Mouse (Mus musculus): Measurements from ENCODE around the gene Them7.
A peak's percentile ranks its signal among the peaks of the same experiment; 100 is the strongest.

Them7 gene

DNA sequence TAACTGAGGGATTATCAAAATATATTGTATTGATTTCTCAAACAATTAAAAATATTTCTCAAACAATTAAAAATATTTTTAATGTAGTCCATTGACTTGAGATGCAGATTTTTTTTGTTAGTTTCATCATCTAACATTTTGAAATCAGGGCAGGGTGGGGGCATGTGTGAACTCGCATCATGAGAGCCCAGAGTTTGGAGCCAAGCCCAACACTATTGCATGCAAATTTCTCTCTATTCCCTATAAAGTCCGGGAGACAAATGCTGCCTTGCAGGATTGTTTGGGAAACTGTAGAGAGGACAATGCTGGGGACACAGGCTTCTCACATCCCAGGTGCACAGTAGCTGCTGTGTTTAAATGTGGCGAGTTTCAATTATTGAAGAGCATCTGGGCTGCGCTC is 151.6 kb downstream of the Them7 start:
- DNase-seq (ENCODE audit: low spot score in 2 of 2) = no peak

DNA sequence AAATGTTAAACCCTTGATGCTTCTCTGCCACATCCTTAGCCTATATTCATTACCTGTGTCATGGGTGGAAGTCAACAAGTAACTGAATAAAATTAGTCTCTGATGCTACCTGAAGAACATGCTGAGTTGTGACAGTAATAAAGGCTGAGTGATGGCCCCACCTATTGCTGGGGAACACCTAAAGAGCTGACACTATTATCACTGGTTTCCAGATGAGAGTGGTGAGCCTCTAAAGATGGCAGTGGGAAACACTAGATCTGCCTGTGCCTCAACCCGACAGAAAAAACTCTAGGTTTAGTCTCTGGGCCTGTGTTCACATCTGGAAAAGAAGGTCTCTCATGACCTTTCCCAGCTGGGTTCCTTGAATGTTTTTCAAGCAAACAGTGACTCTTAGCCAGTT is 155.6 kb downstream of the Them7 start:
- no peak for DNase-seq (ENCODE audit: low spot score in 2 of 2)

DNA sequence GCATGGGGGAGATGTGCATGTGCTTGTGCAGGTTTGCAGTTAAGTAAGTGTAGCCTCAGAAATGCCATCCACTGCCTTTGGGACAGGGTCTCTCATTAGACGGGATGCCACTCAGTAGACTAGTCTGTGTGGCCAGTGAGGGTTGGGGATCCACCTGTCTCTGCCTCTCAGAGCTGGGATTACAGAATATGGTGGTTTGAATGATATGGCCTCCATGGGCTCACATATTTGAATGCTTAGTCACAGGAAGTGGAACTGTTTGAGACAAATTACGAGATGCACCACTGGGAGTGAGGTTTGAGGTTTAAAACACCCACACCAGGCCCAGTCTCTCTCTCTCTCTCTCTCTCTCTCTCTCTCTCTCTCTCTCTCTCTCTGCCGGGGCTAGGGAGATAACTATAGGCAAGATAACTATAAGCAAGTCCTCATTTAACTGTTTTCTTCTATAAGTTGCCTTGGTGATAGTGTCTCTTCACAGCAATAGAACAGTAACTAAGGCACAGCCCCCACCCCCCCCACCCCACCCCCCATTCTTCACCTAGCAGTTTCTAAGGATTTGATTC is 156.7 kb downstream of the Them7 start:
- no peak for DNase-seq (ENCODE audit: low spot score in 2 of 2)

DNA sequence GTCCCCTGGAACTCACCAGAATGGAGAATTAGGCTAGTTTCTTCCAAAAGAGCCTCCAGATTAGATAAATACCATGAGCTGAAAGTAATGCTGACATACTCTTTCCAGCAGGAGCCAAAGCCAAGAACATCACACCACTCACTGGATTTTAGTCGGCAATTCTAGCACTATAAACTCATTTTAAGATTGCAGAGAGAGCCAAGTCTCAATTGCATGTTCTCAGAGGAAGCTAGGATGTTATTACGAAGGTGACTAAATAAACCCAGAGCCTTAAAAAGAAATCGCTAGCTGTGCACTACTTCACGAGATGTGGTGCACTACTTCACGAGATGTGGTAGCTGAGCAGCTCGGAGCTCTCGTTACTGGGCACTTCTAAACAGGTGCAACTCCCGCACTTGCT is 158.9 kb downstream of the Them7 start:
- DNase-seq (ENCODE audit: low spot score in 2 of 2) = no peak

DNA sequence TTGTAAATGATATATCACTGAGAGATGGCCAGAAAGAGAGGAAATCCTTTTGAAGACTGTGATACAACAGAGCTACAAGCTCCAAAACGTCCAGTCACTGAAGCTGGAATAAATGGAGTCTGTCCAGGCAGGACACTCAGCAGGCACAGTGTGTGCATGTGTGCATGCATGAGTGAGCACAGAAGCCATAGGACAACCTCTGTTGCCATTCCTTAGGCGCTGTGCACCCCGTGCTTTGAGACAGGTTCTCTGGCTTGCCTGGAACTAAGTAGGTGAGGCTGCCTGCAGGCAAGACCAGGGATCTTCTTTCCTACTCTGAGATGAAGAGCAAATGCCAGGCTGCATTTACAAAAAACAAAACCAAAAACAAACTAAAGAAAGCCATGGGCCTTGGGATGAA is 160.9 kb downstream of the Them7 start:
- DNase-seq (ENCODE audit: low spot score in 2 of 2) = no peak

DNA sequence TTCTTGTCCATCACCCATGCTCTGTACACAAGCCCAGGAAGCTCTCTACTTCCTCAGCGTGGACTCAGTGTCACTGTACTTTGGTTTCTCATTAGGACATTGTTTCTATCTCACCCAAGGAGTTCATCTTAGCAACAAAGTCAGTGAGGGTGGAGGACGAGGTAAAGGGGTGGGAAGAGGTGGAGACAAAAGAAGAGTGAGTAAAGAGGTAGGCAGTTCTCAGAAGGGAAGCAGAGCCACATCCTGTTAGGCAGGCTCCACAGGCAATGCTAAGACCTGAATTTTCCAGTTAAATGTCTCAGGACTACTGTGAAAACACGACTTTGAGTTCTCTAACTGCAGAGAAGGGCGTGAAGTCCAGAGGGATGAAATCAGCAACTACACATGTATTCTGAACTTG is 162.3 kb downstream of the Them7 start:
- DNase-seq (ENCODE audit: low spot score in 2 of 2) = no peak

DNA sequence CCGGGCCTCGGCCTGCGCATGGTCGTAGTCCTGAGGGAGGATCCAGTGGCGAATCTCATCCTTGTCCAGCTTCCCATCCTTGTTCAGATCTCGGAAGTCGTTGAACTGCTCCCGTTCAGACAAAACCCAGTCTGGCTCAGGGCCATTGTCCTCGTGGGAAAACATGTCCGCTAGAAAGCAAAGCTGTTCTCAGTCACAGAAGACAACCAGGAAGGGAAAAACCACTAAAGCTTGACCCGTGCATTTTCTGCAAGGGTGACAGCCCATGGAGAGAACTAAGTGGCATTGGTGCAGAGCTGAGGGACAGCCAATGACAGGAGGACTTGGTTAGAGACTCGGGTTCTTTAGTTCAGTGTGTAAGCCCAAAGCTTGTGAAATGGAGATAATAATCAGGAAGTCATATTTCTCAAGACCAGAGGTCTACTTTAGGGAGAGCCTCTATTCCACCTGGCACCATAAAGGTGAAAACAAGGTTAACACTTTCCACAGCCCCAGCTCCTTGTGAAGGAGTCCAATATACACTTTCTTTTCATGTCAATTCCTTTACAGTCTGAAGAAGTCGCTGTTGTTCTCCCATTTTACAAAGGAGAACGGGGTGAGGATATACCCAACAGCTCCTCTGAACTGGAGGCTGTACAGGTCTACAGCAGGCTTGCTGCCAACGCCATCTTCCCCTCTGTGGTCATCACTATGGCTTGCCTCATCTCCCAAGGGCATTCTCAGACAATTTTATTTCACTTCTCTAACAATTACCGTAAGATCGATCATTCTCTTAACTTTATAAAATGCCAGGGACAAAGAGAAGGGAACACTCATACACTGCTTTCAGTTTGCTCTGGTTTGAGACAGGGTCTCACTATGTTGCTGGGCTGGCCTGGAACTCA is 165.1 kb downstream of the Them7 start:
- no peak for DNase-seq (ENCODE audit: low spot score in 2 of 2)

DNA sequence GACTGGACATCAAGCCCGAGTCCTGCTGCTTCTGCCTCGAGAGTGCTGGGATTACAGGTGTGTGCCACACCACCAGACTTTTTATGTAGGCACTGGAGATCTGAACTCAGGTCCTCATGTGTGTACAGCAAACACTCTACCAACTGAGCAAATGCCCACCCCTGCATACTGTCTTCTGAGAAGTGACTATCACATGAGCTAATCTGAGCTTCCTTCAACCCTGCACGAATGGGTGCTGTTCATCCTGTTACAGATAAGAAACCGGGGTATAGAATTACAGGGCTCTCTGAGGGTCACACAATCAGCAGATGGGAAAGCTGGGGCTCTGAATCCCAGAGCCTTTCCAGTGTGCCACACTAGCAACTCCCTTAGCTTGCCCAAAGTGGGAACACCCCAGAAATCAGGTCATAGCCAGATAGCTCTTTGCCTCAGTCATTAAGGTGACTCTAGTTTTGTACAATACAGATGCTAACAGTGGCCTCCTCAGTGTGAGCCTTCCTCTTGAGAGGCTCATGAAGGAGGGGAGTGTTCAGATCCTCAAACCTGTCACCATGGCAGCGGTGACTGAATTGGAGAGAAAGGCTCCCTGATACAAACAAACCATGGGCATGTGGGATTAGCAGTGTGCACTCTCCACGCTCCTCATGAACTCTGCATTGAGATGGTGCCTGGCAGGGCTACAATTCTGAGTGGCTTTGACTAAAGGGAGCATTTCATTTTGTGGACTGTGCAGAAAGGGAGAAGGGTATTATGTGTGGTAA is 166.7 kb downstream of the Them7 start:
- no peak for DNase-seq (ENCODE audit: low spot score in 2 of 2)

DNA sequence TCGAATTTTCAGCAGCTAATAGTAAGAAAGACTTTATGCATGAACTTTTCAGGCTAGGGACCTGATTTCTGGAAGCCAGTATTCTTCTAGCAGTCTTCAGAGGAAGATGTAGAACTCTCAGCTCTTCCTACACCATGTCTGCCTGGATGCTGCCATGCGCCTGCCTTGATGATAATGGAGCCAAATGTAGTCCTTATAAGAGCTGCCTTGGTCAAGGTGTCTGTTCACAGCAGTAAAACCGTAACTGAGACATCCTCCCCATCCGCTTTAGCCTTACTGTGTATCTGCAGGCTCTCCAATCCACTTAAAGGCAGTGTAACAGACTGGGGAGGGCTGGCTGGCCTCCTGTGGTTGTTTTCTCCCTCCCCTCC is 167.3 kb downstream of the Them7 start:
- no peak for DNase-seq (ENCODE audit: low spot score in 2 of 2)

DNA sequence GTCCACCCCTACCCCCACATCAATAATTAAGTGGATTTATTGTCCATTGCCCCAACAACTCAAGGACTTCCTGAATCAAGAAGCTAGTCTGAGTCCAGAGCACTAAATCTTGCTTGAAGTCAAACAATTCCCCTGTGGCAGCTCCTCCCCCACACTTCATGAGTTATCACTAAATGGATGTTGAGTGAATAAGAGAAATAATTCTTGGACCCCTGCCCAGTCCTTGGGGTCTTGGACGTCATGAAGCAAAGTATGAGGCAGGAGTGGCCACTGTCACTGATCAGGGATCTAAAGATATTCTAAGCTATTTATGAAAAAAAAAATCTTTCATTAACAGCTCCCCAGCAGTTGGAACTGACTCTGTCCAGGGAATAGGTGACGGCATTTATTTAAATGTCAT is 168.4 kb downstream of the Them7 start:
- DNase-seq (ENCODE audit: low spot score in 2 of 2) = no peak

DNA sequence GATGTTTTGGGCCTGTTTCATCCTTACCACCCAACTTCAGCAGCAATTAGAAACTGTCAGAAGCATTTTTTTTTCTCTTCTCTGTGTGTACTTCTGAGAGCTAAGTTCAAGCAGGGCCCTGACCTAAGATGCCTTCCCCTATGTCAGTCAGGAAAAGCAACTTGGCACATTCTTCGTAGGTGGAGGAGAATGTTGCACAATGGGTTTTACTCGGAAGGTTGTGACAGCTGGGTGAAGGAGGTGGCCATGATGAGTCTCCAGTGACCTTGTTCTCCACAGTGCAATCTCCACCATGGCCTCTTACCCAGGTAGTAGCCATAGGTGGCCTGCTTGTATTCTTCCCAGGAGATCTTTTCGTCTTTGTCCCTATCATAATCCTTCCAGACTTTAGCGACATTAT is 170.3 kb downstream of the Them7 start:
- no peak for DNase-seq (ENCODE audit: low spot score in 2 of 2)

DNA sequence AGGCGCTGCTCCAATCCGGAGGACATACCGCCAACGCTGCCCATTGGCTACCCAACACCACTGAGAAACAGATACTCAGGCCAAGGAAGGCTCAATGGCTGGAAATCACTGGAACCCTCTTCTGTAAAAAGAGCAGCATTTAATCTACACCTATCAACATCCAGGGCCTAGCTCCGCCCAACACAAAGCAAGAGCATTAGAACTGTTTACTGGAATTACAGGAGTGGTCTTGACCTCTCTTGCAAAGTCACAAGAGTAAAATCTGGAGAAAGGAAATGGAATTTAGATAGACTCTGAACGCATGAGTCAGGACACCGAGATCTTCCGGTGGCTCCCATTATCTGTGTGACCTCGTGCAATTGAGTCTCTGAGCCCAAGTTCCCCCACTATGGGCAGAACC is 171.9 kb downstream of the Them7 start:
- no peak for DNase-seq (ENCODE audit: low spot score in 2 of 2)

DNA sequence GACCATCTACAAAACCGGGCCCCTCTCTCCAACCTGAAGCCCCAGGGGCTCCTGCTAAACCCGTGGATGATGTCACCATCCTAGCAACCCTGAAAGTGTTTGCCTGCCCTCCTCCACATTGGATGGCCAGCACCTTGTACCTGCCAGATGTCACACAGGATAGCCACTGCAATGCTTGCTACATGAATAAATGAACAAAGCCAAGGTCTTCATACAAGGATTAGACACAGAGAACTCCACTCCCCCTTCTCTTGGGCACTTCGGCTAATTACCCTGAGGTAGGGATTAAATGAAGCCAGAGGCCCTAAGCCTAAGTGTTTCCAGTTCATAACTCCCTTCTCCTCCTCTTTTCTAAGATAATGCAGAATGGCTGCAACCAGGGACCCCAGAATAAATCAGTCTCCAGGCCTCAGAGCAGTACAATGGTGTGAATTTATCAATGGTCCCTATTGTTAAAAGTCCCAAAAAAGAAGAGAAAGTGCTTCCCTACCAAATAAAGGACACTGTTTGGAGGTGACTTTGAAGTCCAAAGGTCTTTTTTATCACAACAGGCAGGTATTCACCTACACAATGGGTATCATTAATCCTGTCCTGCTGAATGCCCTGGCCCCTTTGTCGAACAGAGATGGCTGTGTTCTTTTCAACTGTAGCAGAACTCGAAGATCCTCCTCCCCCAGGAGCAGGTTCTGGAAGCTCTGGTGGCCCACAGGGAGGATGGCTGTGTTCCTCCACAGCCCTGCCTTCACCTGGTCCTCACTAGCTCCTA is 173.5 kb downstream of the Them7 start:
- DNase-seq (ENCODE audit: low spot score in 2 of 2) = no peak

DNA sequence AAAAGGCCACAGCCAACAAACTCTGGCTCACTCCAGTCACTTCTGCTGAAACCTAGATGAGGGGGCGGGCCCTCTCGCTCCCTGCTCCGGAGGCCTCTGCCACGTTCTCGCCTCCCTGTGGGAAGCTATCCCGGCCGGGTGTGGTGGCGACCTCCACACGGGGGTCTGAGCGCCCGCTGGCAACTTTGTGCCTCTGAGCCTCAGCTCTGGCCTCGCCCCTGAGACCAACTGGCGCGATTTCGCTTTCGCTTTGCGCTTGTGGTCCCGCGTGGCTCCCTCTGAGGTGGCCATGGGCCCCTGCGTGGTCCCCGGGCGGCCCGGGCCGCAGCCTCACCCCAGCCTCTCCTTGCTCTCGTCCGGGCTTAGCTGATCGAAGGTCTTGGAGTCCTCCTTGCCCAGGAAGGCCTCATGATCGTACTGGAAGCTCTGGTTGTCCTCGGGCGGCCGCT is 174.5 kb downstream of the Them7 start:
- peak in 1 of 2 experiments; percentile 11 for DNase-seq (ENCODE audit: low spot score in 2 of 2)

DNA sequence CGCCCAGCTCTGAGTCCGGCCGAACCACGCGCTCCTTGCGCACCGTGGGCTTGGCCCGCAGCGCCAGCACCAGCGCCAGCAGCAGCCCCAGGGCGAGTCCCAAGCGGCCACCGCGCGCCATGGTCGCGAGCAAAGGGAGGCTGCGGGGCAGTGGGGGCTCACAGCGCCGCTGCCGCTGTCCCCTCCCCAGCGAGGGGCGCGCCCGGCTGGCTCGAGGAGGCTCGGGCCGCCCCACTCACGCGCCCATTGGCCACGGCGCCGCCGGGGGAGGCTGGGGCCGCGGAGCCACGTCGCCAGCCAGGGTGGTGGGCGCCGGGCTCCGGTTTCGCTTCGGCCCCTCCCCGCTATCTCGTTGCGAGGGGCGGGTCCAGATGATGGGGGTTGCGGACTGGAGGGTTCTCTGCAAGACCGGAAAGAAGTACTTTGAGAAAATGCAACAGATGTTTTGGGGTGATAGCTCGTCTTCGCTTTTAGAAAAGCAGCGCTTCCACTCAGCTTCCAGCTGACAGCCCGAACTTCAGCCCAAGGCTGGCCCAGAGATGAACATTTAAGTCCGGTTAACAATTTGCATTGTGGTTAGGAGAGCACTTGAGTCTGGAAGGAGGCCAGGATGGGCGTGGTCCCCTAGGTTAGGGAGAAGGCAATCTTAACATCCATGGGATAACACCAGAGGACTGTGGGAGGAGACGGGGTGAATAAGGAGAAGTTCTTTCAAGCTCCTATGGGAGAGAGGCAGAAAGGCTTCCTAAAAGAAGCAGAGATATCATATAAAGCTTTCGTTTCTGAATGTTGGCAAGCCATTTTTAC is 175.2 kb downstream of the Them7 start, which contains the start of gene Rcn1:
Rcn1 (minus strand) TSS at position 235 of the 807 bp plus-strand sequence.
- DNase-seq (ENCODE audit: low spot score in 2 of 2) = peak; percentile 7 to 17

DNA sequence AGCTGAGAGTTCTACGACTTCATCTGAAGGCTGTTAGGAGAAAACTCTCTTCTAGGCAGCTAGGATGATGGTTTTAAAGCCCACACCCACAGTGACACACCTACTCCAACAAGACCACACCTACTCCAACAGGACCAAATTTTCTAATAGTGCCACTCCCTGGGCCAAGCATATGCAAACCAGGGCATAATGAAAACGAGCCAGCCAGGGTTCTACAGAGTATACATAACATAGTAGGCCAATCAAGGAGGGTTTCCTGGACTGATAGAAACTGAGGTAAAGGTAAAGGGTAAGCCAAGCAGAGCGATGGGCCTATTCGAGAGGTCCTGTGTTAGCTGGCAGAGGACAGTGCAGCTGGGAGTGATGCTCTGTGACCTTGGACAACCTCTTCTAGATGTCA is 176.4 kb downstream of the Them7 start:
- DNase-seq (ENCODE audit: low spot score in 2 of 2) = no peak

DNA sequence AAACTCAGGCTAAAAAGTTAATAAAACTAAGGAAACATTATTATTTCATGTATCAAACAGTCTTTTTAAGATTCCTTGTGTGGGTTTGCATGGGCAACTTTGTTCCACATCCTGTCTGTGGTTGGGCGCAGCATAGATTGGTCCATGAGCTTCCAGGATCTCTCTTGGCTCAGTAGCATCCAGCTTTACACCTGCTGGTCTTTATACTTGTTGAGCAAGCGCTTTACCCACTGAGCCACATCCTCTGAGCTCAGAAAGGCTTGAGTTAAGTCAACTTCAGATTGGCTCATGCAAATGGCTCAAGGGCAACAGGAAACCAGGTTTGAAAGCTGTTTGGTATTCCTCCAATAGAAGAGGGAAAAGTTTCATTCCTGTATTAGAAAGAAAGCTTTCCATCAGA is 178.1 kb downstream of the Them7 start:
- no peak for DNase-seq (ENCODE audit: low spot score in 2 of 2)

DNA sequence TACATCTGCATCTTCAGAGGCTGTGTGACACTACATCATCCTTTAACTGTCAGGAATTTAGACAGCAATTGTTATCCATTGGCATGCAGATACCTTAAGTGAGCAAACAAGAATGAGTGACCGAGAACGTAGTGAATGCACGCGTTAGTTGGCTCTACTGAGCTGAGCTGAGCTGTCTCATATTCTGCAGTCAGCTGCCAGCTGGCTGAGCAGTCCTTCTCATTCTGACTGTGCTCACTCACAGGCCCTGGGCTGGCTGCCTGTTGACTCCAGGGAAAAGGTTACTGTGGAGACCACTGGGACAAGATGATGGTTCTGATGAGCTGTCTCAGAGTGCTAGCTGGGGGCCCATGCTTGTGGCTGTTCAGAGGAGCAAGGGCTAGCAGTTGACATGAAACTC is 184.4 kb downstream of the Them7 start:
- DNase-seq (ENCODE audit: low spot score in 2 of 2) = no peak

DNA sequence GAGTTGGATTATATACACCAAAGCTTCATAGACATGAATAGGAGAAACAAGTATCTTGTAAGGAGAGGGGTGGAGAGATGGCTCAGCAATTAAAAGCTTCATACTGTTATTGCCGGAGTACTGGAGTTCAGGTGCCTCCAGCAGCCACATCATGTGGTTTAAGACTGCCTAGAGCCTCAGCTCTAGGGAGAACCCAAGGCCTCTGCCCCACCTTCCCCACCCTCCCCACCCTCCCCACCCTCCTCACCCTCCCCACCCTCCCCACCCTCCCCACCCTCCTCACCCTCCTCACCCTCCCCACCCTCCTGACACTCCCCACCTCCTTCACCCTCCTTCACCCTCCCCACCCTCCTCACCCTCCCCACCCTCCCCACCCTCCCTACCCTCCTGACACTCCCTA is 185.1 kb downstream of the Them7 start:
- DNase-seq (ENCODE audit: low spot score in 2 of 2) = no peak

DNA sequence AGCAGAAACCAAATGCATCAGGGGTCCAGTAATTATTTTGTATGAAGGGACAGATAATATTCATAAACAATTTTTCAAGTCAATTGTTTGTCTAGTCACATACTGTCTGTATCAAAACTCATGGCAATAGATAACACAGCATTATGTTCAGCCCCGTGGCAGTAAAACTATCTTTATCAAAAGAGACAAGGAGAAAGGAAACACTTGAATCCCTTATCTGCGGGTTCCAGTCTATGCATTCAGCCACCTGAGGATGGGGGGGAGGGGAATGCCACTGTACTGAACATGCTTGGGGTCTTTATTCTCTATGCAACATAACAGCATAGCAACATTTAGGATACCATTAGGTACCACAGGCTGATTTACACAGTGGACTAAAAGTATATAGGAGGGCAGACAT is 190.2 kb downstream of the Them7 start:
- no peak for DNase-seq (ENCODE audit: low spot score in 2 of 2)

DNA sequence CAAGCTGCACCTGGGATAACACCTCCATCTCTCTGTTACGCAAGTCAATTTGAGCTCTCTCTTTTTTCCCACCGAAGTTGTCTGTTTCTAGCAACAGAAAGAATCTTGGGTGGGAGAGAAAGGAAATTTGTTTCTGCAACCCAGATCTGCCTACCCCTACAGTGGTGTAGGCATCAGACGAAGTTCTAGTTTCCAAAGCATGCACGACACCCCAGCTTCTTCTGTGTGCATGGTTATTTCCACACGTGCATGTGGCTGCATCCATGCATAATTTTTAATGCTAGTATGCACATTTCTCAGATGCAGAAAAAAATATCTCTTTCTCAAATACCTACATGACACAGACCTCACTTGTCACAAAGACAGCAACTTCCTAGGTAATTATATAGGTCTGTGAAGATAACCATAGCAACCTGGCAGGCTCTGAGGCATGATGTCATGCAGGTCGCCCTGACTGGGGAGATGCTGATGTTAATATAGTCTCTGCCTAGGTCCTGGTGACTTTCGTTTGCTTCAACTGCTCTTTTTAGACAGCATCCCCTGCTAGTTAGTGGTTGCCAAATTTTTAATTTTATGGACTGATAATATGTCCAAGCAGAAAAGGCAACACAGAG is 192.0 kb downstream of the Them7 start:
- DNase-seq (ENCODE audit: low spot score in 2 of 2) = no peak
